Mouse (Mus musculus): ENCODE data around the gene Tbl3.
"Not testable (repeated sequence)": the region's sequence is repeated elsewhere in the genome, so short reads cannot be mapped to it uniquely, and the experiment has no call there.

Tbl3 gene

GRCm38 (mm10) chr17:24725637-24726390 is 18.4 kb upstream of the Tbl3 start:
- DNase-seq, result no peak

- DNase-seq, result peak; percentile 93 to 95
Observed at GRCm38 (mm10) chr17:24724184-24724583, 16.7 kb upstream of the Tbl3 start, which contains the start of gene Ndufb10. Ndufb10 (minus strand) TSS chr17:24724478.

GRCm38 (mm10) chr17:24723881-24724180 is 16.4 kb upstream of the Tbl3 start:
- no peak for DNase-seq

GRCm38 (mm10) chr17:24723122-24723880 is 15.8 kb upstream of the Tbl3 start:
- DNase-seq, result no peak

- no peak for DNase-seq
Observed at GRCm38 (mm10) chr17:24722220-24722924, 14.9 kb upstream of the Tbl3 start.

- DNase-seq, result not testable (repeated sequence)
Observed at GRCm38 (mm10) chr17:24721383-24721955, 14.0 kb upstream of the Tbl3 start.

- DNase-seq, result not testable (repeated sequence)
Observed at GRCm38 (mm10) chr17:24720616-24721015, 13.2 kb upstream of the Tbl3 start.

GRCm38 (mm10) chr17:24719494-24720222 is 12.2 kb upstream of the Tbl3 start:
- peak; percentile 95 to 98 for DNase-seq

GRCm38 (mm10) chr17:24718938-24719337 is 11.5 kb upstream of the Tbl3 start:
- not testable (repeated sequence) for DNase-seq

- no peak for DNase-seq
Observed at GRCm38 (mm10) chr17:24717943-24718342, 10.5 kb upstream of the Tbl3 start, which contains the start of the genes Rnf151 and Rps2. Rnf151 (minus strand) TSS chr17:24718063. Rps2 (plus strand) TSS chr17:24718116.

GRCm38 (mm10) chr17:24716166-24716682 is 8.8 kb upstream of the Tbl3 start:
- no peak for DNase-seq

GRCm38 (mm10) chr17:24715556-24715955 is 8.1 kb upstream of the Tbl3 start:
- no peak for DNase-seq

GRCm38 (mm10) chr17:24708646-24709045 is 1.2 kb upstream of the Tbl3 start:
- no peak for DNase-seq

- no peak for DNase-seq
Observed at GRCm38 (mm10) chr17:24707801-24708425, 453 bp upstream of the Tbl3 start.

- DNase-seq, result no peak
Observed at GRCm38 (mm10) chr17:24705821-24706220, 1.6 kb downstream of the Tbl3 start.

- no peak for DNase-seq
Observed at GRCm38 (mm10) chr17:24701251-24701650, 6.2 kb downstream of the Tbl3 start.

GRCm38 (mm10) chr17:24699473-24699872 is 8.0 kb downstream of the Tbl3 start:
- DNase-seq, result no peak

- no peak for DNase-seq
Observed at GRCm38 (mm10) chr17:24698715-24699114, 8.7 kb downstream of the Tbl3 start.

GRCm38 (mm10) chr17:24697985-24698384 is 9.5 kb downstream of the Tbl3 start:
- DNase-seq, result peak in 1 of 2 experiments; percentile 43

GRCm38 (mm10) chr17:24696011-24696697 is 11.3 kb downstream of the Tbl3 start, which contains the start of the genes Gfer and Noxo1:
Gfer (minus strand) TSS chr17:24696156.
Noxo1 (plus strand) TSS chr17:24696234.
- peak; percentile 87 to 90 for DNase-seq
